Mouse (Mus musculus): Measurements from ENCODE around the gene H2afx. TPM values are rescaled to one million over a fixed set of nuclear protein-coding genes. Genes with fewer than 3 reads are reported as not detected.
"Not testable (repeated sequence)": the region's sequence is repeated elsewhere in the genome, so short reads cannot be mapped to it uniquely, and the experiment has no call there.

H2afx gene
- total RNA-seq (2021) = 10 to 100 TPM; 50.5 to 59.1 TPM
- long read RNA-seq, experiment 1, transcript H2afx-201 (1 exons, 1,384 nt) = major isoform, 53 of 53 reads
- long read RNA-seq, experiment 1, partial matches to known transcripts = 0 of 53 reads
- long read RNA-seq, experiment 1, other reads (novel, unspliced or antisense) = 0 of 53 reads
- long read RNA-seq, experiment 2, transcript H2afx-201 (1 exons, 1,384 nt) = major isoform, 92 of 93 reads
- long read RNA-seq, experiment 2, partial matches to known transcripts = 0 of 93 reads
- long read RNA-seq, experiment 2, other reads (novel, unspliced or antisense) = 1 of 93 reads

DNA sequence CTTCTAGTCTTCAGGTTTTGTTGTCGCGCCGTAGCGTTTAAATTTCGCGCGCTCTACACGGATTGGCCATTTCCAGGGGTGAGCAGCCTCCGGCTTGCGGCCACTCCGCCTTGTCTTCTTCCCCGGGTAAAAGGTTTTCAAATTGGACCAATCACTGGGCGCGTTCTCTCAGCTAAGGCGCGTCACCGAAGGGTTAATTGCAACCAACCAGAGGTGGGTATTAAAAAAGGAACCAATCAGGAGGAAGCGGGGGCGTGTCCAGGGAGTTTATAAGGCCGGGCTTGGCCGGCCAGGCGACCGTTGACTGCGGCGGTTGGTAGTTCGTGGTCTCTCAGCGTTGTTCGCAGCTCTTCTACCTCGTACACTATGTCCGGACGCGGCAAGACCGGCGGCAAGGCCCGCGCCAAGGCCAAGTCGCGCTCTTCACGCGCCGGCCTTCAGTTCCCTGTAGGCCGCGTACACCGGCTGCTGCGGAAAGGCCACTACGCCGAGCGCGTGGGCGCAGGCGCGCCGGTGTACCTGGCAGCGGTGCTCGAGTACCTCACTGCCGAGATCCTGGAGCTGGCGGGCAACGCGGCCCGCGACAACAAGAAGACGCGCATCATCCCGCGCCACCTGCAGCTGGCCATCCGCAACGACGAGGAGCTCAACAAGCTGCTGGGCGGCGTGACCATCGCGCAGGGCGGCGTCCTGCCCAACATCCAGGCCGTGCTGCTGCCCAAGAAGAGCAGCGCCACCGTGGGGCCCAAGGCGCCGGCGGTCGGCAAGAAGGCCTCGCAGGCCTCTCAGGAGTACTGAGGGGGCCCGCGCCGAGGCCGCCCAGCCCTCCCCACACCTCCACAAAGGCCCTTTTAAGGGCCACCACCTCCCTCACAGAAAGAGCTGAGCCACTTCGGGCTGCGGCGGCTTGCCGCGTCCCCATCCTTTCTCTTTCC is at the start of gene H2afx:
Gene H2afx (plus strand): TSS at position 299 of the 935 bp plus-strand sequence.
- peak; percentile 98 to 99 for DNase-seq (ENCODE audit: low spot score in 2 of 2)

DNA sequence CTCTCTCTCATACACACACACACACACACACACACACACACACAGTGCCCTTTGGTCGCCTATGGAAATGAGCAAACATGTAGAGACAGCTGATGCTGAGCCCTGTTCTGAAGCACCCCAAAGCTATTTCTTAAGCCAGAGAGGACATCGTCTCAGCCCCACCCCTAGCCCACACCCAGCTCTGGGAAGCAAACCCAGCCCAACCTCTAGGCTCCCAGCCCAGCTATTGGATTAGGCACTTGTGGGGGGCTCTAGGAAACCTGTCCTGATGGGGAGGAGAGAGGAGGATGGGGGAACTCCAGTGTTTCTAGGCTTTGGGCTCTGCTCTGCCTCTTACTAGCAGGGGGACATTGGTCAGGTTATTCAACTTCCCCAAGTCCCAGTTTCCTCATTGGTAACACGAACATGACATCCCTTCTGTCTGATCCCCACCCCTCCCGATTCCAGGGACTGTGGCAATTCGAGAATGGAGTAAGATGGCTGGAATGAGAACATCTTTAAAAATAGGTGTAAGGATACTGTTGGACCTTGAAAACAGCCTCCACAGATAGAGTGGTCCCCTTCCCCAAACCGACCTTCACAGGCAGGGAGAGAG is 48.1 kb upstream of the H2afx start:
- no peak for DNase-seq (ENCODE audit: low spot score in 2 of 2)

GRCm38 (mm10) chr9:44287003-44287400 is 47.5 kb upstream of the H2afx start:
- DNase-seq (ENCODE audit: low spot score in 2 of 2) = no peak

DNA sequence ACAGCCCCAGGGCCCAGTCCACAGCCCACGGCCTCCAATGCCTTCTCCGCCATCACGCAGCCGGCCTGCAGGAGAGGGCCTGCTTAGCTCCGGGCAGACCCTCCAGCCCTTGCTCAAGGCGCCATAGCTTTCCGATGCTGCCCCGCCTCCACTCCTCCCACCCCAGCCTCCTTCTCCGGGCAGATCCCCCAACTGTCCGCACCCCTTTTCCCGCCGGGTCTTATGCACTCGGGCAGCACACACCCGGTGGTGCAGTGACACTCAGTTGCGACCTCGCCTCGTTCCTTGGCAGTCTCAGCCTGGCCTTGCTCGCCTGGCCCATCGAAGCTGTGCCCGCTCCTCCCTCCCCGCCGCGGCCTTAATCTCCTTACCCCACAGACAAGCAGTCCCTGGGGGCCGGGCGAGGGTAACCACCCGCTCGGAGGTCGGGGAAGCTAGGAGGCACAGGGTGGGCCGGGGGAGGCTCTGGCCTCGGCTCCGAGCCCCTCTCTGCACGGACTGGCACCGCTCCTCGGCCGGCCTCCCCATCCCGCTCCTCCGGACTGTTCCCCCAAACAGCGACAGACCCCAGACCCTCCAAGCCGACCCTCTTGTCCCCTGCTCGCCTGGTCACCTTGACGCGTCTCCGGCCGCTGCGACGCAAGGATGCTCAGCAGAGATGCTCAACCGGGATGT is 47.0 kb upstream of the H2afx start:
- DNase-seq (ENCODE audit: low spot score in 2 of 2) = peak in 1 of 2 experiments; percentile 18

GRCm38 (mm10) chr9:44288076-44288958 is 46.2 kb upstream of the H2afx start, which contains the start of gene Abcg4:
Abcg4 (minus strand) TSS chr9:44288615.
- peak in 1 of 2 experiments; percentile 64 for DNase-seq (ENCODE audit: low spot score in 2 of 2)

GRCm38 (mm10) chr9:44288959-44289291 is 45.6 kb upstream of the H2afx start:
- no peak for DNase-seq (ENCODE audit: low spot score in 2 of 2)

DNA sequence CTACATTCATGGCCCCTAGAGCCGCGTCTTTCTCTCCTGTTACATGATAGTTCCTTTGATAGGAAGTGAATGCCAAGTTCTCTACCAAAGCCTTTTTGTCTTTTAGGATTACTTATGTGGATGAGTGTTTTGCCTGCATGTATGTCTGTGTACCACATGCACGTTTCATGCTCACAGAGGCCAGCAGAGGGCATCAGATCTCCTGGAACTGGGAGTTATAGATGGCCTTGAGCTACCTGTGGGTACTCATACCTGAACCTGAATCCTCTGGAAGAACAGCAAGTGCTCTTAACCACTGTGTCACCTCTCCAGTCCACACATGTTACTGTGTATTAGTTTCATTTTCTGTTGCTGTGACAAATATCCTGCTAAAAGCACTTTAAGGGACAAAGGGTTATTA is 42.0 kb upstream of the H2afx start:
- no peak for DNase-seq (ENCODE audit: low spot score in 2 of 2)

DNA sequence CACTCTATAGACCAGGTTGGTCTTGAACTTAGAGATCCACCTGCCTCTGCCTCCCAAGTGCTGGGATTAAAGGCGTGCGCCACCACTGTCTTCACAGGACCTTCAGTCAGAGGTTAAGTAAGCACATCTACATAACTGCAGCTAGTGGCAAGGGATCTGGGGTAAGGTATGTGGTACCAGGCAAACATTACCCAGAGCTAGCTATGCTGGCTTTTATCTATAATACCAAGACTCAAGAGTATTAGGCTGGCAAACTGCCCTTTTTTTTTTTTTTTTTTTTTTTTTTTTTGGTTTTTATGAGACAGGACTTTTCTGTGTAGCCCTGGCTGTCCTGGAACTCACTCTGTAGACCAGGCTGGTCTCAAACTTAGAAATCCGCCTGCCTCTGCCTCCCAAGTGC is 34.5 kb upstream of the H2afx start:
- DNase-seq (ENCODE audit: low spot score in 2 of 2) = not testable (repeated sequence)

- peak; percentile 96 to 99 for DNase-seq (ENCODE audit: low spot score in 2 of 2)
These were observed 28.9 kb upstream of the H2afx start, which contains the start of gene Hinfp for GRCm38 (mm10) chr9:44305466-44306079. Hinfp (minus strand) TSS chr9:44305671.

DNA sequence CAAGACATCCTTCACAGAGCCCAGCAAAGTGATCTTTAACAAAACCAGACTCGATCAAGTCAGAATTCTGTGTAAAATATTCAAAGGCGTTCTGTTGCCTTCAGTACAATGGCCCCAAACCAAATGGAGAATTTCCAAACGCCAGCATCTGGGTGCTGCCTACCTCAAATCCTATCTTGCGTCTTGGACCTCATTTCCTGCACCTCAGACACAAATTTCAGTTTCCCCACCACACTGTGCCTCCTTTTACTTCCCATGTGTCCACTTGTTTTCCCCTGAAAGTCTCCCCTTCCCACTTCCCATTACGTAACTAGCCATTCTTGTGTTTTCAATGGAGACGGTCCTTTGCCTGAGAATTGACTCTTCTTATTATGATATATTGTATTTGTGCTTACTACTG is 28.0 kb upstream of the H2afx start:
- no peak for DNase-seq (ENCODE audit: low spot score in 2 of 2)

DNA sequence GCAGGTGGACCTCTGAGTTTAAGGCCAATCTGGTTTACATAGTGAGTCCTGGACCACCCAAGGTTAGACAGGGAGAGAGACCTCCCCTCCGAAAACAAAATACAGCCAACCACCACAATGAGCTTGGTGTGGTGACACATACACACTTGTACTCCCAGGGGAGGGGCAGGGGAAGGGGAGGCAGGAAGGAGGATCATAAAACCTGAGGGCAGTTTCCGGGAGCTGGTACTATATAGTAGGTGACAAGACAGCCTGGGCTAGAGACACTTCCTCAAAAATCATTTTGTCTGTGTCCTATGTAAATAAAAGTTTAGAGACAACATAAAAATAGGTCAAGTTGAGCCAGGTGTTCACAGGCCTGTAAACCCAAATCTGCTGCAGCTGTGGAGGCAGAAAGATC is 27.2 kb upstream of the H2afx start:
- DNase-seq (ENCODE audit: low spot score in 2 of 2) = no peak

- no peak for DNase-seq (ENCODE audit: low spot score in 2 of 2)
These were observed 24.7 kb upstream of the H2afx start for GRCm38 (mm10) chr9:44309756-44310155.

- no peak for DNase-seq (ENCODE audit: low spot score in 2 of 2)
These were observed 23.8 kb upstream of the H2afx start for GRCm38 (mm10) chr9:44310750-44311135.

- no peak for DNase-seq (ENCODE audit: low spot score in 2 of 2)
These were observed 23.1 kb upstream of the H2afx start for GRCm38 (mm10) chr9:44311136-44312134.

DNA sequence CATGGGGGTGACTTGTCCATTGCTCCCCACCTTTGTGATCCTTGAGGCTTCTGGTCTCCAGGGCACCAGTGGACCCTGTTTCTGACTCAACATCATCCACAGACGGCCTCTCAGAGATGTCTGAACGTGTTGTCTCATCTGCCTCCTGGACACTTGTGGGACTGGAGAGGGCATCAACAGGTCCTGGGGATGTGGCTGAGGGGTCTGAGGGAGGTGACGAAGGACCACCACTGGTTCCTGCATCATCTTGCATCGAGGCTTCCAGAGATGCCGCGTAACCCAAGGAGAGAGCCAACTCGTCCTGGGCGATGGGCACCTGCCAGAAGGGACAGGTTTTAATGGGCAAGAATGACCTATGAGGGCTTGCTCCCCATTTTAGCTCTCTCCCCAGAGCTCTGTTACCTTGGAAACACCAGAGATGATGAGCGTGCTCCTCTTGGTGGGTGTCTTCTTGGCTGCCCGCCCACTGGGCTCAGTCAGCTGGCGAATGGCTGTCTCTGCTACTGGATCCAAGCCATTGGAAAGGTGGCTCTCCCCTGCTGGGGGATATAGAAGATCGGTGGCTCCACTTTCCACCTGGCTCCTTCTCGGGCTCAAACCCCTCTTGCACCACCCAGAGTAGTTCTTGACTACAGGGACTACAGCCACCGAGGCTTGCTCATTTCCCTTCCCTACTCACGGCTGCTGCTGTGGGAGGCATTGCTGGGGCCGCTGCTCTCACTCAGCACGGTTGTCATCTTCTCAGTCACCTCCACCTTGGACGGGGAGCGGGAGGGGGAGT is 20.8 kb upstream of the H2afx start:
- peak; percentile 73 to 77 for DNase-seq (ENCODE audit: low spot score in 2 of 2)

- no peak for DNase-seq (ENCODE audit: low spot score in 2 of 2)
These were observed 20.3 kb upstream of the H2afx start for GRCm38 (mm10) chr9:44314257-44314547.

DNA sequence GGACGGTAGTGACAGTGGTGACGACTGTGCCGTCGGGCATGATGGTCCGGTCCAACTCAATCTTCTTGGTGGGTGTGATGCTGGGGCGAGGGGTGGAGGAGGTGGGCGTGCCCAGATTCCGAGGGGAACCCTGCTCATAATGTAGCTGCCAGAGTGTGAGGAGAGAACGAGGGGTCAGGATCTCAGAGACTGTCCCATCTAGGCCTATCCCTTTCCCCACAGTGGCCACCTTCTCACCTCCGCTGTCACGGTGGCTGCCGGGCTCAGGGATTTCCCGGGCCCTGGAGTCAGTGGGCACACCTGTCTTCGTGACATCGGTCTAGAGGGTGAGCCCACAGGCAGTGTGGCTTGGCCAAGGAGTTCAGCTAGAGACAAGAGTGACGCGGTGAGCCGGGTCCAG is 19.6 kb upstream of the H2afx start:
- no peak for DNase-seq (ENCODE audit: low spot score in 2 of 2)

DNA sequence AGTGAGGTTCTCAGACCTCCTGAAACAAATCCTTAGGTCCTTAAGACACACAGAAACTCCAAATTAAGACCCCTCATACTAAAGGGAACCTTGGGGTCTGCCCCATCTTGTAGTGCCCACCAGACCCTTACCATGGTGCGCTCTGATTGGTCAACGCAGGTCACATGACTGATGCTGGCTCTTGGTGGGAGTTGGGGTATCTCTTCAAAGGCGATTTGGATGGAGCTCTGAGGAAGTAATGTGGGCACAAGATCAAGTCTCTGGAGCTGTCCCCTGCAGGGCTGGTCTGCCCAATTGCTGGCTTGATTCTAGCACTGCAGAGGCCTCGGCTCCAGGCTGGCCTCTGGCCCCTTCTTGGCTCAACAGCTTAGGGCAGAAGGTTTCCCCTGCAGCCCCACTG is 17.0 kb upstream of the H2afx start:
- no peak for DNase-seq (ENCODE audit: low spot score in 2 of 2)

Measured in layer of hippocampus, postnatal 14 days (tissue).